Mouse (Mus musculus) skeletal muscle tissue, adult 2 months (tissue): ENCODE data around the gene Ranbp6.

Experiments used
- DNase-seq: peaks from one replicate; pipeline ENCODE4 v3.0.0-alpha.2; 2012; ENCODE audit warnings: low read depth, low spot score

Ranbp6 gene

DNA sequence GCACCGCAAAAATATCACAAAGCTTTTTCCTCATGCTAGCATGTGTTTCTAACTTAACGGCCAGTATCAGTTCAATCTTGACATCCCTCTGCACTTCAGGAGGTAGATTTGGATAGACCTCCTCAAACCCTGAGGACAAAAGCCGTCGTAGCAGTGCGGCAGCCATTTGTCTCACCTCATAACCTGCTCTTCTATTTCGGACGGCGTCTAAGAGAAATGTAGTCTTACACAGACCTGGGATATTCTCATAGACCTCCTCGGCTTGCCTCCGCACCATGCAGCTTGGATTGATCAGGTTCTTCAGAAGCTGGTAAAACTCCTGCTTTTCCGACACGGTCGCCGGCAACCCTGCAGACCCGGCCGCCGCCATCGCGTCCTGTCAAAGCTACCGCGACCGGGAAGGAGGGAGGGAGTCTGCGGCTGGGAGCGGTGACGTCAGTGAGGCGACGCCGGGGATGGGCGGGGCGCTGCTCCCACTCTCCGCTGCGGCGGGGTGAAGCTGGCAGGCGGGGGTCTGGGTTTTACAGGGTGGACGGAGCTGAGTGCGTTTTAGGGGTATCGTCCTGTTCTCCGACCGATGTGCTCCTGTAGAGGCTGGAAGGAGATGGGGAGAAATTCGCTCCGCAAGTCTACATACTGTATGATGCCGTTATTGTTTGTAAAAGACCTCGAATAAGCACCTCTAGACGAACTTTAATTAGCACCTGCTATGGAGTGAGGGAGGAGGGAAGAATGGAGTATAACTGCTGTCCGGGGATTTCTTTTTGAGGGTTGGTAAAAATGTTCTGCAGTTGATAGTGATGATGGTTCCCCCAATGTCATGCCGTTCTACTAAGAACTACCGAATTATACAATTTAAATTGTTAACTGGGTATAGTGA is at the start of gene Ranbp6:
Ranbp6 (minus strand) TSS at position 394 of the 880 bp plus-strand sequence.
- DNase-seq: peak; percentile 74

DNA sequence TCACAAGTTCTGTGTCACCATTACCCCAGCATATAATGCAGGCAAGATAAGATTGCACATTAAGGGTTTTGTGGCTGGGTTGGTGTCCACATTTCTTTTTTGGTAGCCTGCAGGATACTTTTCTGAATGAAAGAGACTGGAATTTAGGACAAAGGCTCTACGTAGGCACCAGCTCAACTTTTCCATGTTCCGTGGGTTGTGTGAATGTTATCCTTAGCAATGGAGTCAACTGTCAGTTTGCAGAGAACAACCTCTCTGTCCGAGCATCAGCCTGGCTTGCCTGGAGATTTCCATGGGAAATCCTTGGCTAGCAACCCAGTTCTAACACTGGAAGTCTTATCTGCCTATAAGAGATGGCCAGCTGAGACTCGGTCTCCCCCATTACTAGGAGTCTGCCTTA is 48.0 kb upstream of the Ranbp6 start:
- DNase-seq: no peak

DNA sequence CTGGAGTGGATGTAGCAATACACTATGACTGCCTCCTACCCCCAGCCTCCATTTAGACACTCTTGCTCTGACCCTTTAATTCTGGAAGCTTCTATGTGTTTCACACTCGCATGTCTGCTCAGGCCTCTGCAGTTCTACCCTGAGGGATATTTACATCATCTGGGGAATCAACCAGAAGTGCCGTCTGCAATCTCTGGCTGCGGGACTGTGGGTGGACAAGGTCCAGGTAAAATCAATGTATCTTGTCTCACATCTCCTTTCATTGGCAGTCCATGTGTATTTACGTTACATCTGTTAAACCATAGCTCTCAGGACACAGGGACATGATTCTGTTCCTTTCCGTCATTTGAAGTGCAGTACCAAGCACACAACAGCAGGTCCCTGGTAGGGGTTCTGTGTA is 44.5 kb upstream of the Ranbp6 start:
- DNase-seq: no peak

DNA sequence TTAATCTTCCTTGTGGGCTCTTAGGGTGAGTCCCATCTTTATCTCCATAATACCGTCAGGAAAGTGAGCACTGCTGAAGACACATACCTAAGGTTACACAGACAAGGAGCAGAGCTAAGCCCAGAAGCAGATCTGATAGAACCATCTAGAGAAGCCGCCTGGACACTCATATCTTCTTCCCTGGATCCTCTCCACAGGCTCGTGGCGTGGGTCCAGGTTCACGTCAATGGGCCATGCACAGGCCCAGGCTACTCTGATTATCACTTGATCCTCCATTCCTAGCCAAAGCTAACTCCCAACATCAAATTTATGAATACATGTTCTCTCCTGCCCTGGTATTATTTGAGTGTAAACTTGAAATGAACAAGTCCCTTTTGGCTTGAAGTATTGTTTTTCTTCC is 40.9 kb upstream of the Ranbp6 start:
- DNase-seq: no peak

DNA sequence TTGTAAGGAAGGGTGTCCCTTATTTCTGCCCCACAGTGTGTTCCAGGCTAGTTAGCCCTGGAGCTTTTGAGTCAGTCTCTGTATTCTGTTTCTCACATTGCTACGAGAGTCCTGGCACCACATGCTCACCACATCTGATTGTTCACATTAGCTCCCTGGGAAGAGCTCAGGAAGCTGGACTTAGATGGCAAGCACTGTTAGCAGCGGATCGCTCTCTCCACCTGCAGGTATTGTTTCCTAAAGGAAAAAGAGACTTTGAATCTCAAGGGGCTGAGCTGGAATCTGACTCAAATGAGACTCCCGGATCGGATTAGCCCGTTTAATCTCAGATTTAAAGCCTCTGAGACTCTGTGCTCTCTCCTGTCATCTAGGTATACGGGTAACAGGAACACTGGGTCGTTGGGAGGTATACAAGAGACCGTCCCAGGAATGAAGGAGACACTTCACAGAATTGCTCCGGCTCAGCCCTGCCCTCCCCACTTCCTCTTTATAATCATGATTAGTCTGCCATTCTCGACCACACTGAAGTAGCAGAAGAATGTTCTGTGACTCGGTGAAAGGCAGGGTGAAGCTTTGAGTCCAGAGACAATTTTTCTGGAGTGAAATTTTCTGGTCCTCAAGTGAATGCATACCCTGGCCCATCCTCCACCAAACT is 38.4 kb upstream of the Ranbp6 start:
- DNase-seq: no peak

DNA sequence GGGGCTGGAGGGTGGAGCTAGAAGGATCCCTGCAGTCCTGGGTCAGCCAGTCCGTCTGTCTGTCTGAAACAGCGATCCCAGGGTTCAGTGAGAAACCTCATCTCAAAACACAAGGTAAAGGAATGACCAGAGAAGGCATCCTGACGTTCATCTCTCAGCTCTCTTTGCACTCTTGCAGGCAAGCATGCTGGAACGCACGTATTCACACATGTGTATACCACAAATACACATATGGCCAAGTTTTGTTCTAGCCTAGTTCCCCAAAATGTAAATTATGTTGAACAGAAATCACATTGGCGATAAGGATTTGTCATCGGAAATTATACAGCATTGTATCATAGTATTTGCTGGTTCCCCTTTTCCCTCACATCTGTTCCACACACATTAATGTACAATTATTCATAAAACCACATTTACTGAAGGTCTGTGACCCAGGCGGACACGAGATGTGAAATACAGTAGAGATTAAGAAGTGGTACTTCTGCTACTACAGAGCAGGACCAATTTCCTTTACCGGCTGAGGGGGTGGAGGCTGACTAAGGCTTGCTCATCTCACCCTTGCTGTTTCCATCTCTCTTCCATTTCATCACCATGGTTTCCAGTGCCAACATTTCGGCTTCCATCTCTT is 37.3 kb upstream of the Ranbp6 start:
- no peak for DNase-seq

DNA sequence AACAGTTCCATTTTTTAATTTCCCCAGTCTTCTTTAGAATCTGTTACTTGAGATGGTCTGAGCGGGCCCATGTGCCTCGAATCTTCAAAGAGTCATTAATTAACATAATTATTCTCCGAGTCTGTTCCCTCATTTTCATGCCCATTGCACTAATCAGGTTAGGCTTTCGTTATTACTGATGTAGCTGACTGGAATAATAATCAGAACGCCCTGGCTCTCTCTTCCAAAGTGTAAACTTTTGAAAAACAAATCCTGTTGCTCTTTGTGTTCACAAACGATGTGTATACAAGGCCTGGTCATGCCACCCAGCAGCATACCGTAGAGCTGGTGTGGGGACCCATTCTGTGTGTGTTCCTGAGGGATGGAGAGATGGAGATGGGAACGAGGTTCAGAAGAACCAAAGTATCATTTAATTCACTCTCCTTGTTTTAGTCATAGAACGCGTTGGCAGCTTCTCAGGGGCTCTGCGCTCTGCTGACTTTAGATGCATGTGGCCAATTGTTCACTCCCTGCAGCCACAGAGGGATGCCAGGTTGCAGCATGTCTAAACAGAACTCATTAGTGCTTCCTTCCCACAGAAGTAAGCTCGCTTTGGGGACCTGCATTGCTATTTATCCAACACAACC is 31.4 kb upstream of the Ranbp6 start:
- no peak for DNase-seq

DNA sequence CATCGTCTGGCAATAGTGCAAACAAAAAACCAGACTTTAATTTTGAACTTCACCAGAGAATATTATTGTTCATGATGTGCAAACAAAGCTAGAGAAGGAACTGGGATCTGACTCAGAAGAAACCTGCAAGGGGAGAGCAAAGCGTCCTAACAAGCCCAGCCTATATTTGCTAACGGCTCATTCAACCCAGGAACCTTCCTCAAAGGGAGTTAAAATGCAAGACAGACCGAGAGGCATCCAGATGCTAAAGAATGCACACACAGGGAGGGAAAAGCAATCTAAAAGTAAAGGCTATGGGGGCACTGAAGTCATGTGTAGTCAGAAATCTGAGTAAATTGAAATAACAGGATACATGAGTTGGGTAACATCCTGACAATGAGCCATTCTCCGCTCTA is 30.9 kb upstream of the Ranbp6 start:
- DNase-seq: no peak

DNA sequence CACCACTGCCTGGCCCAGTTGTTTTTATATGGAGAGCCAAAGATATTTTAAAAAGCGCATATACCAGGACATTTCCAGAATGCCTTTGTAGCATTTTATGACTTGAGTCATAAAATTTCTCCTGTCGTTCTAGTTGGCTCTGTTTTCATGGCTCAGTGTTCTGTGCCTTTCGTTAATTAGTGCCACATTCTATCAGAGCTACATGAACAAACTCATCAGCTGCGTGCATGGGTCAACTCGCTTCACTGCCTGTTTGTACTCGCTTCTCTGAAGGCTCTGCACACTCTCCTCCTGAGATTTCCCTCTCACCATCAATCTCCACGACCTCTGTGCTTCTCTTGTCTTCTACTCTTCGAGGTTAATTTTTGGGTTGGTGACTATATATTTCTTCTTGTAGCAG is 30.2 kb upstream of the Ranbp6 start:
- DNase-seq: no peak

DNA sequence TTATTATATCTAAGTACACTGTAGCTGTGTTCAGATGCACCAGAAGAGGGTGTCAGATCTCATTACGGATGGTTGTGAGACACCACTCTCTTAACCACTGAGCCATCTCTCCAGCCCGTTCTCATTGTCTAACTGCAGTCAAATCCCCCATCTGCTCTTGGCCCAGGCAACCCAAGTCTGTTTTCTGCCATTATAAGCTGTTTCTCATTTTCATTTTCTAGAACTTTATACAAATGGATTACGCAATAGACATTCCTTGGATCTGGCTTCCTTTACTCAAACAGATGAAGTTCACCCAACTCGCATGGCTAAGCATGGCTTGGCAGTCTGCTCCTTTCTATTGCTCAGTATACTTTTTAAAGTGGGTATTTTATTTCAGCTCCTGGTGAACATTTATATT is 27.9 kb upstream of the Ranbp6 start:
- peak; percentile 58 for DNase-seq

DNA sequence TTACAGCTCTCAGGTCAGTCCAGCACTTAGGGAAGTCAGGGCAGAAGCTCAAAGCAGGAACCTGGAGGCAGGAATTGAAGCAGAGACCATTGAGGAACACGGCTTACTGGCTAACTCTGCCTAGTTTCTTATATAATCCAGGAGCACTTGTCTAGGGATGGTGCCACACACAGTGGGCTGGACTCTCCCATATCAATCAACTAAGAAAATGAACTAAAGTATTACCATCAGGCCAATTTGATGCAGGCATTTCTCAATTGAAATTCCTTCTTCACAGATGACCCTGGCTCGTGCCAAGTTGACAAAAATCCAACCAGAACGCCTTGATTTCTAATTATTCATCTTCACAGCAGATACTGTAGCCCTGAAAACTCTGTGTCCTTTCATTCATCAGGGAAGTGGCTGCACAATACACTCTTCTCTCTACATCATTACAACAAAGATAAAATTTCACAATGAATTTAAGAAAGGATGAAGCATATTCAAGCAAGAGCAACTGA is 25.9 kb upstream of the Ranbp6 start:
- peak; percentile 13 for DNase-seq

DNA sequence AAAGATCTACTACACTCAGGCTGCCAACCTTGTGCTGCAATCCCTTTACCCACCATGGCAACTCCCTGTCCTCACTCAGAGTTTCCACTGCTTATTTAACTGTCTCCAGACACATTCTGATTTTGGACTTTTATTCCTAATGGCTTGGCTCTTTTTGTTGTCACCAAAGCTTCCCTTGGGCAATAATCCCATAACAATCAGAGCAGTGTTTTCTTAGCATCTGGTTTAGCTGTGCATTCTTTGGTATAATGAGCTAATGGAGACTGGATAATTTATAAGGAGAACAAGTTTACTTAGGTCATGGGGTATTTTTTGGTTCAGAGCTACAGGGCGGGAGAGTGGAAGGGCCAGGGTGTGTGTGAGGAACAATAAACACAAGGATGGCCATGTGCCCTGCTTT is 25.4 kb upstream of the Ranbp6 start:
- no peak for DNase-seq

DNA sequence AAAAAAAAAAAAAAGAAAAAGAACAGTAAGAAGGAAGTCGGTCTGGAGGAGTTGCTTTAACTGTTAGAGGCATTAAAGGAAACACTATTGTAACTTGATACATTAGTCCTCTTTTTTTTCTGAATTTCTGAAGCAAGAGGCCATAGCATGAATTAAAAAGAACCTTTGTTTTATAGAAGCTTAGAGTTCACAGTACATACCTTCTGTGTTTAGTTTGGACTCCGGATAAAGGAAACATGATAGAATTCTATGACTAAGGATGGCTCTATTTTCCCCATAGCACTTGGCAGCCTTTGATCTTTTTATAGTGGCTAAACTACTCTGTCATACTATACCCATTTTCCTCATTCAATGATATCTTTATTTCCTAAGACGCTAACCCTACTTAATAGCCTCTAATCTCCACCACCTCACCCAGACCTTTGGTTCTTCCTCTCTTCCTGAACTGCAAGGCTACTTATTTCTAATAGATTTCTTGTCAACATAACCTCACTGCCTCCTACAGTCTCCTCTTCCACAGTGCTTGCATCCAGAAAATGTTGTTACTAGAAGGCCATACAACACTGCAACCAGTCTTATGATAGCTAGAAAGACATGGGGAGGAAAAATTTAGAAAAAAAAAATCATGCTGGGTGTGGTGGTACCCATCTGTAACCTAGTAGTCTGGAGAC is 22.7 kb upstream of the Ranbp6 start:
- no peak for DNase-seq

DNA sequence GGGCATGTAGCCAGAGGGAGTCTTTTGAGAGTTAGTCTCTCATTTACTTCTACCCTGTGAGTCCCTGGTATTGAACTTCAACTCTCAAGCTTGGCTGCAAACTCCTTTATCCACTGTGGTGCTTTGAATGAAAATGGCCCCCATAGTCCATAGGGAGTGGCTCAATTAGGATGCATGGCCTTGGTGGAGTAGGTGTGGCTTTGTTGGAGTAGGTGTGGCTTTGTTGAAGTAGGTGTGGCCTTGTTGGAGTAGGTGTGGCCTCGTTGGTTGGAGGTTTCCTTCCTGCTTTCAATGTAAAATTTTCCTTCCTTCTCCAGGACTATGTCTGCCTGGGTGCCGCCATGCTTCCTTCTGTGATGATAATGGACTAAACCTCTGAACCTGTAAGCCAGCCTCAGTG is 18.1 kb upstream of the Ranbp6 start:
- no peak for DNase-seq

DNA sequence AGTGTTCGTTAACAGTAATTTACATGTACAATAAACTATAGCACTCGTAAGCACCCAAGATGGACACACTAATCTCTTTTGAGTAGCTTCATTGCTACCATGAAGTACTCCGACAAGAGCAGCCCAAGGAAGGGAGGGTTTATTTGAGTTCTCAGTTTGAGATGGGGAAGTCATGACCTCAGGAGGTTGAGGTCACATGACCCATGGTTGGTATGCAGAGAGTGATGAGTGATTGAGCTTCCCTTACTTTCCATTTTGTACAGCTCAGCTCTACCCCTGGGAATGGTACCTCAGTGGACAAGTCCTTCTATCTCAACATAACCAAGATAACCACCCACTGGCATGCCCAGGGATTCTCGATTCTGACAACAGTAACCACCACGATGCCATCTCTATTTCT is 15.8 kb upstream of the Ranbp6 start:
- DNase-seq: no peak

DNA sequence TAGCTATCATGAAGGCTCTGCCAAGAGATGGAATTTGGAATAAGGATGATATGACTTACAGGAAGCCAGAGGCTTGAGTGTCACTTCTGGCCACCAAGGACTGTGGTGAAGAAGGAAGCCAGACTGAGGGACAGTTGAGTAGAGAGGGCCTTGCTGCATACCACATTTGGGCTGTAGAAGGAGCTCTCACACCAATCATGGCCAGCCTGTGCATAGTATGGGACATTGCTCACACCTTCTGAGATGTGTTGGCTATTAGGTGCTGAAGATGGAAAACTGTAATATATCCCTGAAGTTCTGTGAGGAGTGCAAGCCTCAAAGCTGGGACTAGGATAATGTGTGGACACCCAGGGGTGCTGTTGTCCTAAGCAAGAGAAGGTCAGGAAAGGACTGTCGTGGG is 13.9 kb upstream of the Ranbp6 start:
- no peak for DNase-seq

DNA sequence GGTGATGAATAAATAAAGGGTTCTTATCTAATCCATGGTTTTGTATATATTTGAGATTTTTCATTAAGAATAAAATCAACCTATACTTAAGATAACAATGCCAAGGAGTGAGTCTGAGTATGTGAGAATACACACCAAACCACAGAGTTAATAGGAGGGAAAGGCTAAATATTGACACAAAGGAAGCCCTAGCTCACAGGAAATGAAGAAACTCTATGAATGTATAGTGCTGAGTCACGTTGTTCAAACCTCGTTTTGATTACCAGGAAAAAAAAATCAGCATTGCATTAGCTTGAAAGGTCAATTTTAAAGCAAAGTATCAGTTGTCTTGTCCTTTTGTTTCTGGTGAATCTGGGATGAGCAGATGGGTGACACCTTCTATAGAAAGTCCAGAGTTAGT is 12.2 kb upstream of the Ranbp6 start:
- DNase-seq: no peak

DNA sequence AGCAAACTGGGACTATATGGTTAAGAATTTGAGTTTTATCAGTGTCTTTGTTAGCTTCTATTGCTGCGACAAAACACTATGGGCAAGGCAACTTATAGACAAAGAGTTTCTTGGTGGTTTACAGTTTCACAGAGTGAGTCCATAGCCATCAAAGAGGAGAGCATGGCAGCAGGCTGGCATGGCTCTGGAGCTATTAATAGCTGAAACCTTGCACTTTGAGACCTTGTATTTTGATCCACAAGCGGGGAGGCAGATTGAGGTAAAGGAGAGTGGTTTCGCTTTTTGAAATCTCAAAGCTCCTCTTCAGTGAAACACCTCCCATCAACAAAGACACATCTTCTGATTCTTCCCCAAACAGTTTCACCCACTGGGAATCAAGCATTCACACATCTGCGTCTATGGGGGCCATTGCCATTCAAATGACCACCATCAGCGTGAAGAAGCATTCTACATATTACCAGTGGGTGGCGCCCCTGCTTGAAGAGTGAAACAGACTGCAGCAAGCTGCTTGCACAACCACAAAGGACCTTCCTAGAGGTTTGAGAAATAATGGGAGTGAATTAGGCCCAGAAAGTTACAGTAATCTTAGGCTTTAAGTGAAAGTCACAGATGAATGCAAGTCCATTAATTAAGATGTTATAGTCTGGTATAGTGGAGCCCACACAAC is 11.4 kb upstream of the Ranbp6 start:
- peak; percentile 39 for DNase-seq

DNA sequence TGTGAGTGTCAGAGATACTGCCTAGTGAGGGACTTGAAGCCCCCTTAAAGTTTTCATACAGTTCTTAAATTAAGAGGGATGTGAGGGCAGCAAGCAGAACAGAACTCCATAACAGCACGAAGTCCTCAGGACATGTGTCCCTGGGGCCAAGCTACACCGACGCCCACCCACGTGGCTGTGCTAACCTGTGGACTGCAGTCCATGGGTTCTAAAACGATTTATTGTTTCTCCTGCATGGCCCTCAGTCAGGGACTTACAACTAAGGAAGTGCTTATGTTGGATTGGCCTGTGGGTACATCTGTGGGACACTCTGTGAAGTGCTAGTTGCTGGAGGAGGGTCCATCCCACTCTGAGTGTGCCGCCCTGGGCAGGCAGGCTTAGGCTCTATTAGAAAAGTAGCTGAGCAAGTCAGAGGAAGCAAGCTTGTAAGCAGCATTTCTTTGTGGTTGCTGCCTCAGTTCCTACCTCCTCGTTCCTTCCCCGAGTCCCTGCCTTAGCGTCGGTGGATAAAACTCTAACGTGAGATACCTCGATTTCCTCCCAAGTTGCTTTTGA is 10.8 kb upstream of the Ranbp6 start:
- no peak for DNase-seq

DNA sequence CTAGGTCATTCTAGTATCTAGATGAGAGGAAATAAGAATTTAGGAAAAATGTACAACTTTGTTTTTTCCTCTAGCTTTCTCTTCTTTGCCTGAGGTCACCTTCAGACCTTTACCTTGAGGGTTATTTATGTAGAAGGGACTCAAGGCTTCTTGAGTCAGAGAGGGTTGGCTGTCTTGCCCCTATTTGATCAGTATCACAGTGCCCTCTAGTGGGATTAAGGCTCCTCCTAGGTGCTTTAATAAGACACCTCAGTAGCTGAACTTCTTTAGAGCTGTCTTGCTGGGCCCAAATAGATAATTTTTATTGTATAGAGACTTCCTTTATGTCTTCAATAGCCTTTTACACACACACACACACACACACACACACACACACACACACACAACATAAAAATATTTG is 8.2 kb upstream of the Ranbp6 start:
- DNase-seq: peak; percentile 61

DNA sequence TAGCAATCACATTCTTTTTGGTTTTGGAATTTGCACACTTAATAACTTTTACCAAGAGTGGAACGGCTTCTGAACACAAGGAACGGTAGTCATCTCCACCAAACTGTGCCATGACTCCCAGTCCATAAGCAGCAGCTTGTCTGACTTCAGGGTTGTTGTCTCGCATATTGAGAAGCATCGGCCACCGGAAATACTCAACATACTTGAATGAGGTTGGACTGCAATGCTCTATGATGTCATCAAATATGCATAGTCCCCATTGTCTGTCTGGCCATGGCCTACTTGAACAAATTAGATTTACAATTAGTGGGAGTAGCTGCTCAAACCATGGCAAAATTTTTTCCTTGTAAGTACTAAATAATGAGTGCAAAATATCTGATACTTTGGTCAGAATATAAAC is 2.8 kb downstream of the Ranbp6 start:
- no peak for DNase-seq
